Comparison of ENCODE assay signal across 13 mouse cellular contexts in genomic region chr17:12038499-12038898, GRCm38 (mm10).
DNase-seq lines count a peak whose midpoint lies in the region; ATAC-seq and TF ChIP-seq lines count a peak whose summit lies in the region.
"Had no signal": no experiment of that assay in that cellular context is flagged by ENCODE, and none has a peak within 500 bp of the region (broad histone marks: within the 10 kb centered on the region; RNA-seq: fewer than 3 reads in every experiment).

No protein-coding gene starts in this region.

- H3K9me3 ChIP-seq in heart, embryonic 11.5 days (replicated peaks; ENCODE audit: control insufficient read depth, low read length) = no peaks in the 10 kb centered on the region
- H3K9me3 ChIP-seq in liver, embryonic 13.5 days (replicated peaks) = no peaks in the 10 kb centered on the region
- H3K9me3 ChIP-seq: embryonic facial prominence, embryonic 15.5 days; limb, embryonic 13.5 days; neural tube, embryonic 12.5 days had no signal

- 0 out of 2 replicates have a peak, but pooled peaks cover 3% of the 10 kb centered on the region for H3K4me1 ChIP-seq in heart, embryonic 11.5 days (ENCODE audit: control insufficient read depth, insufficient read depth, low read length)
- H3K4me1 ChIP-seq in testis, adult 2 months (ENCODE audit: control insufficient read depth, insufficient read depth, low read length) = peaks cover 4% of the 10 kb centered on the region
- H3K4me1 ChIP-seq in liver, embryonic 13.5 days (replicated peaks) = peaks cover 67% of the 10 kb centered on the region
- H3K4me1 ChIP-seq: limb, embryonic 13.5 days; neural tube, embryonic 12.5 days had no signal

- no peak for TF ChIP-seq CTCF in testis, adult 2 months (IDR thresholded peaks at IDR 0.05; ENCODE audit: control insufficient read depth, insufficient read depth, insufficient replicate concordance, low read depth, low read length)

- no peak for DNase-seq in heart, postnatal 10 days
- no peak for DNase-seq in testis, postnatal 14 days (ENCODE audit: low spot score)
- peak; percentile 67 for DNase-seq in liver, embryonic 13.5 days
- DNase-seq in cerebellum, postnatal 14 days = no peak
- no peak for DNase-seq in cerebellum, postnatal 36 days
- DNase-seq in left cerebral cortex, adult 11 months (ENCODE audit: low spot score) = no peak

- 52% methylated on average over 6 of the region's 6 CpGs for WGBS in heart, embryonic 11.5 days (ENCODE audit: insufficient replicate concordance)
- WGBS in liver, embryonic 13.5 days (ENCODE audit: insufficient replicate concordance) = 9% methylated on average over 6 of the region's 6 CpGs

- peak overlapping the region; percentile 40 for H3K4me2 ChIP-seq in heart, embryonic 11.5 days
- H3K4me2 ChIP-seq in liver, embryonic 13.5 days = peak overlapping the region; percentile 75
- H3K4me2 ChIP-seq: embryonic facial prominence, embryonic 15.5 days; limb, embryonic 13.5 days; neural tube, embryonic 12.5 days had no signal

- no peaks in the 10 kb centered on the region for H3K36me3 ChIP-seq in heart, embryonic 11.5 days (ENCODE audit: control insufficient read depth, insufficient read depth, low read length)
- no peaks in the 10 kb centered on the region for H3K36me3 ChIP-seq in testis, adult 2 months (ENCODE audit: control insufficient read depth, insufficient read depth, low read length)
- no peaks in the 10 kb centered on the region for H3K36me3 ChIP-seq in liver, embryonic 13.5 days
- H3K36me3 ChIP-seq: embryonic facial prominence, embryonic 15.5 days; limb, embryonic 13.5 days; neural tube, embryonic 12.5 days had no signal

- TF ChIP-seq POLR2A in testis, adult 2 months (IDR thresholded peaks at IDR 0.05; ENCODE audit: control insufficient read depth, low read depth, low read length) = no peak

- H3K4me3 ChIP-seq in heart, embryonic 11.5 days (ENCODE audit: low read depth, low read length) = no peak overlapping the region
- no peak overlapping the region for H3K4me3 ChIP-seq in testis, adult 2 months (ENCODE audit: control insufficient read depth, low read depth, low read length)
- H3K4me3 ChIP-seq in liver, embryonic 13.5 days (replicated peaks) = peak overlapping the region; percentile 48
- H3K4me3 ChIP-seq: embryonic facial prominence, embryonic 15.5 days; left cerebral cortex, adult 2 months; limb, embryonic 13.5 days; neural tube, embryonic 12.5 days had no signal

- 0 out of 2 replicates have a peak, but pooled peaks cover 3% of the 10 kb centered on the region for H3K27me3 ChIP-seq in heart, embryonic 11.5 days (ENCODE audit: control insufficient read depth, insufficient read depth, low read length)
- H3K27me3 ChIP-seq in testis, adult 2 months (ENCODE audit: control insufficient read depth, insufficient read depth, low read length) = no peaks in the 10 kb centered on the region
- H3K27me3 ChIP-seq in liver, embryonic 13.5 days = peaks cover 5% of the 10 kb centered on the region
- H3K27me3 ChIP-seq: neural tube, embryonic 12.5 days had no signal

- intact Hi-C loops in heart, postnatal 10 days (cut with DNase I) = loop anchor here (5.0 kb wide), 2 partner anchors 79 to 279 kb away; partner anchors contain the start of genes Agpat4 and Map3k4

- H3K9ac ChIP-seq in heart, embryonic 11.5 days (ENCODE audit: low read depth, low read length) = 0 out of 2 replicates have a peak overlapping the region, but pooled peaks have one; percentile 22
- H3K9ac ChIP-seq in liver, embryonic 13.5 days = peak overlapping the region; percentile 76
- H3K9ac ChIP-seq: embryonic facial prominence, embryonic 15.5 days; limb, embryonic 13.5 days; neural tube, embryonic 12.5 days had no signal

- peak; percentile 66; the same call in 1 of the 2 replicates for ATAC-seq in heart, embryonic 11.5 days (replicated peaks; ENCODE audit: insufficient number of reproducible peaks, low FRiP score, low TSS enrichment)
- peak; percentile 65 for ATAC-seq in liver, embryonic 13.5 days (ENCODE audit: low read depth)

- peak overlapping the region; percentile 70; the same call in 1 of the 2 replicates for H3K27ac ChIP-seq in heart, embryonic 11.5 days (ENCODE audit: low read depth, low read length)
- H3K27ac ChIP-seq in testis, adult 2 months (ENCODE audit: control insufficient read depth, insufficient read depth, low read depth, low read length) = peak overlapping the region; percentile 32; the same call in 1 of the 2 replicates
- peak overlapping the region; percentile 95 for H3K27ac ChIP-seq in liver, embryonic 13.5 days
- H3K27ac ChIP-seq: embryonic facial prominence, embryonic 15.5 days; left cerebral cortex, adult 2 months; limb, embryonic 13.5 days; neural tube, embryonic 12.5 days; stomach, postnatal 0 days had no signal

Comparison
In these comparisons a context has a peak if more than half of its experiments do, and no peak if none do; other contexts are left out.
1. H3K27ac ChIP-seq: peak in every context shown above with its lines; median percentile 95 in liver, embryonic 13.5 days; 70 in heart, embryonic 11.5 days; 32 in testis, adult 2 months.